In genomic region chr11:100714534-100714915, GRCm38 (mm10) we compare ENCODE assay signal across 8 mouse cellular contexts. TPM values are rescaled to one million over a fixed set of nuclear protein-coding genes. Genes with fewer than 3 reads are reported as not detected.
DNase-seq lines count a peak whose midpoint lies in the region; ATAC-seq and TF ChIP-seq lines count a peak whose summit lies in the region.

No protein-coding gene starts in this region.

- peak overlapping the region; percentile 53 for H3K27ac ChIP-seq in liver, adult 2 months (replicated peaks; ENCODE audit: insufficient read depth, low read depth, low read length)

- WGBS in liver, adult 2 months, result 45% methylated on average over 6 of the region's 6 CpGs

- H3K4me3 ChIP-seq in liver, adult 2 months (ENCODE audit: insufficient read depth, low read depth, low read length), result no peak overlapping the region

- DNase-seq in 416B (ENCODE audit: low read depth), result peak; percentile 91
- DNase-seq in adipocyte (ENCODE audit: low spot score), result peak; percentile 83
- peak; percentile 89 for DNase-seq in embryo, embryonic 11 days
- DNase-seq in kidney, adult 9 months, result peak; percentile 91
- peak; percentile 59 for DNase-seq in liver, adult 2 months (ENCODE audit: extremely low read depth, low read depth, low spot score)
- DNase-seq in testis, postnatal 10 days (ENCODE audit: low spot score), result peak; percentile 92

- H3K36me3 ChIP-seq in liver, adult 2 months (ENCODE audit: control insufficient read depth, insufficient read depth, low read length), result peaks cover 14% of the 10 kb centered on the region

- TF ChIP-seq CTCF in liver, adult 2 months (IDR thresholded peaks at IDR 0.05; ENCODE audit: low read depth, low read length), result peak; percentile 83

- peaks cover 7% of the 10 kb centered on the region; the same call in 1 of the 2 replicates for H3K79me2 ChIP-seq in liver, adult 2 months (ENCODE audit: control insufficient read depth, insufficient read depth, low read length)

- no peak for TF ChIP-seq POLR2A in liver, adult 2 months (IDR thresholded peaks at IDR 0.05; ENCODE audit: extremely low read depth, insufficient read depth, low read length)

- H3K9ac ChIP-seq in liver, adult 2 months (ENCODE audit: low read depth, low read length), result 0 out of 2 replicates have a peak overlapping the region, but pooled peaks have one; percentile 7

- H3K27me3 ChIP-seq in liver, adult 2 months (ENCODE audit: control insufficient read depth, insufficient read depth, low read length), result no peaks in the 10 kb centered on the region

- peaks cover 5% of the 10 kb centered on the region for H3K4me1 ChIP-seq in liver, adult 2 months (ENCODE audit: control insufficient read depth, insufficient read depth, low read length)

- peak; percentile 58 for ATAC-seq in granulocyte monocyte progenitor cell, adult 5-6 weeks (replicated peaks; ENCODE audit: poor library complexity, severe bottlenecking)
- ATAC-seq in monocyte, adult 5-6 weeks (replicated peaks; ENCODE audit: insufficient number of reproducible peaks, low FRiP score, low TSS enrichment, poor library complexity, severe bottlenecking), result peak; percentile 60

RNA-seq across cellular contexts. Expression of gene Hspb9, which starts 0.9 kb away (rescaled TPM):
- total RNA-seq in granulocyte monocyte progenitor cell, adult 5-6 weeks (2014; fragmentation: Nextera tagmentation), result not detected in 2 replicates
- total RNA-seq in granulocyte monocyte progenitor cell, adult 5-6 weeks (2017), result not detected in 2 replicates
- total RNA-seq in liver, adult 2 months (2014; rRNA removed), result not detected in 2 replicates
- polyA plus RNA-seq in liver, adult 2 months (2012; rRNA removed), result not detected in 2 replicates
- total RNA-seq in monocyte, adult 5-6 weeks (2017), result not detected in 3 replicates

RNA-seq across cellular contexts. Expression of gene Kat2a, which starts 2.3 kb away (rescaled TPM):
- 50.0 and 54.4 TPM in 2 replicates for total RNA-seq in granulocyte monocyte progenitor cell, adult 5-6 weeks (2014; fragmentation: Nextera tagmentation)
- total RNA-seq in granulocyte monocyte progenitor cell, adult 5-6 weeks (2017), result 26.0 and 34.5 TPM in 2 replicates
- total RNA-seq in liver, adult 2 months (2014; rRNA removed), result 3.3 and 4.9 TPM in 2 replicates
- 16.1 and 18.9 TPM in 2 replicates for polyA plus RNA-seq in liver, adult 2 months (2012; rRNA removed)
- total RNA-seq in monocyte, adult 5-6 weeks (2017), result 6.1 to 9.9 TPM (median 7.1 TPM) in 3 replicates

RNA-seq across cellular contexts. Expression of gene Dhx58, which starts 10.5 kb away (rescaled TPM):
- 4.7 and 13.9 TPM in 2 replicates for total RNA-seq in granulocyte monocyte progenitor cell, adult 5-6 weeks (2014; fragmentation: Nextera tagmentation)
- total RNA-seq in granulocyte monocyte progenitor cell, adult 5-6 weeks (2017), result 8.2 and 17.3 TPM in 2 replicates
- 8.1 and 11.9 TPM in 2 replicates for total RNA-seq in liver, adult 2 months (2014; rRNA removed)
- polyA plus RNA-seq in liver, adult 2 months (2012; rRNA removed), result 9.2 and 16.3 TPM in 2 replicates
- 26.9 to 31.5 TPM (median 28.6 TPM) in 3 replicates for total RNA-seq in monocyte, adult 5-6 weeks (2017)

RNA-seq across cellular contexts. Expression of gene Zfp385c, which starts 22.3 kb away (rescaled TPM):
- total RNA-seq in granulocyte monocyte progenitor cell, adult 5-6 weeks (2014; fragmentation: Nextera tagmentation), result not detected in 2 replicates
- total RNA-seq in granulocyte monocyte progenitor cell, adult 5-6 weeks (2017), result 0.26 TPM in 1 of 2 replicates, not detected in the other
- not detected in 2 replicates for total RNA-seq in liver, adult 2 months (2014; rRNA removed)
- polyA plus RNA-seq in liver, adult 2 months (2012; rRNA removed), result not detected in 2 replicates
- total RNA-seq in monocyte, adult 5-6 weeks (2017), result 0.32 to 0.76 TPM (median 0.49 TPM) in 3 replicates

RNA-seq across cellular contexts. Expression of gene Rab5c, which starts 23.5 kb away (rescaled TPM):
- 116 and 132 TPM in 2 replicates for total RNA-seq in granulocyte monocyte progenitor cell, adult 5-6 weeks (2014; fragmentation: Nextera tagmentation)
- 103 and 113 TPM in 2 replicates for total RNA-seq in granulocyte monocyte progenitor cell, adult 5-6 weeks (2017)
- 70.8 and 71.3 TPM in 2 replicates for total RNA-seq in liver, adult 2 months (2014; rRNA removed)
- 140 and 149 TPM in 2 replicates for polyA plus RNA-seq in liver, adult 2 months (2012; rRNA removed)
- 163 to 176 TPM (median 171 TPM) in 3 replicates for total RNA-seq in monocyte, adult 5-6 weeks (2017)
